Mouse (Mus musculus) T-helper 2 cell (primary cell): ENCODE measurements around the gene Apoa1.

Experiments
- in situ Hi-C: fragments of 300-600 bp; cut with MboI, MseI; formaldehyde crosslinking; loops from one replicate; pipeline ENCODE4 v1.15.1; 2025; ENCODE audit warnings: high pct_unique_total_duplicates

Gene Apoa1

GRCm38 (mm10) chr9:46257546-46257945, 29.2 kb downstream of the Apoa1 start:
- in situ Hi-C loops = loop anchor here (5.0 kb wide), 1 partner anchor 265 kb away; no protein-coding TSS in a partner anchor

- in situ Hi-C loops = loop anchor here (5.0 kb wide), 1 partner anchor 267 kb away; no protein-coding TSS in a partner anchor
Observed at GRCm38 (mm10) chr9:46259111-46259510, 30.7 kb downstream of the Apoa1 start.

GRCm38 (mm10) chr9:46261131-46261530, 32.8 kb downstream of the Apoa1 start:
- in situ Hi-C loops = no loop called here

- in situ Hi-C loops = no loop called here
Observed at GRCm38 (mm10) chr9:46268343-46268873, 40.0 kb downstream of the Apoa1 start, which contains the start of gene Apoa5. Gene Apoa5, plus strand, starts transcription at chr9:46268633.

- in situ Hi-C loops = no loop called here
Observed at GRCm38 (mm10) chr9:46269125-46269524, 40.7 kb downstream of the Apoa1 start.

- in situ Hi-C loops = no loop called here
Observed at GRCm38 (mm10) chr9:46270782-46271181, 42.4 kb downstream of the Apoa1 start.

GRCm38 (mm10) chr9:46272070-46272469, 43.7 kb downstream of the Apoa1 start:
- in situ Hi-C loops = no loop called here

- in situ Hi-C loops = no loop called here
Observed at GRCm38 (mm10) chr9:46272677-46273454, 44.5 kb downstream of the Apoa1 start, which contains the start of gene Zpr1. Gene Zpr1, plus strand, starts transcription at chr9:46273064.

GRCm38 (mm10) chr9:46274494-46274893, 46.1 kb downstream of the Apoa1 start:
- in situ Hi-C loops = no loop called here
